Mouse (Mus musculus): ENCODE data around the gene Sergef. TPM values are rescaled to one million over a fixed set of nuclear protein-coding genes. Genes with fewer than 3 reads are reported as not detected.

Sergef gene
- polyA plus RNA-seq, 1 experiment from 2014 or later, result 7.5 TPM

GRCm38 (mm10) chr7:46484223-46484622 is 155.4 kb downstream of the Sergef start:
- Histone ChIP-seq H3K4me2 (replicated peaks; ENCODE audit: low read depth) (no peak overlapping the region), H3K27me3 (replicated peaks; ENCODE audit: control insufficient read depth, insufficient read depth, low read length) (no peaks in the 10 kb centered on the region), H3K4me3 (ENCODE audit: low read depth, low read length) (no peak overlapping the region), H3K9me3 (ENCODE audit: control insufficient read depth) (no peaks in the 10 kb centered on the region), H3K27ac (ENCODE audit: low read depth, low read length) (no peak overlapping the region), H3K36me3 (ENCODE audit: control insufficient read depth, insufficient read depth) (no peaks in the 10 kb centered on the region), H3K4me1 (replicated peaks; ENCODE audit: control insufficient read depth, insufficient read depth, low read length) (no peaks in the 10 kb centered on the region), H3K9ac (ENCODE audit: low read depth, low read length) (no peak overlapping the region)
- ATAC-seq, result no peak
- 78% methylated on average over 6 of the region's 6 CpGs for WGBS
- no peak for TF ChIP-seq CTCF (IDR thresholded peaks at IDR 0.05; ENCODE audit: low read depth)

- Histone ChIP-seq H3K27ac (ENCODE audit: low read depth, low read length) (no peak overlapping the region), H3K36me3 (ENCODE audit: control insufficient read depth, insufficient read depth) (no peaks in the 10 kb centered on the region), H3K9ac (ENCODE audit: low read depth, low read length) (no peak overlapping the region), H3K4me2 (replicated peaks; ENCODE audit: low read depth) (no peak overlapping the region), H3K4me3 (ENCODE audit: low read depth, low read length) (no peak overlapping the region), H3K27me3 (replicated peaks; ENCODE audit: control insufficient read depth, insufficient read depth, low read length) (no peaks in the 10 kb centered on the region), H3K4me1 (replicated peaks; ENCODE audit: control insufficient read depth, insufficient read depth, low read length) (no peaks in the 10 kb centered on the region), H3K9me3 (ENCODE audit: control insufficient read depth) (no peaks in the 10 kb centered on the region)
- no peak for TF ChIP-seq CTCF (IDR thresholded peaks at IDR 0.05; ENCODE audit: low read depth)
- no peak for ATAC-seq
- WGBS, result 72% methylated on average over 10 of the region's 10 CpGs
Observed at GRCm38 (mm10) chr7:46483050-46483449, 156.6 kb downstream of the Sergef start.

- H3K4me3 ChIP-seq (ENCODE audit: low read depth, low read length), result no peak overlapping the region
- WGBS, result 25% methylated on average over 2 of the region's 2 CpGs
- H3K4me1 ChIP-seq (replicated peaks; ENCODE audit: control insufficient read depth, insufficient read depth, low read length), result no peaks in the 10 kb centered on the region
- H3K9ac ChIP-seq (ENCODE audit: low read depth, low read length), result no peak overlapping the region
- H3K27me3 ChIP-seq (replicated peaks; ENCODE audit: control insufficient read depth, insufficient read depth, low read length), result no peaks in the 10 kb centered on the region
- 0 out of 2 replicates have a peak, but pooled peaks have one; percentile 36 for ATAC-seq
- peak overlapping the region; percentile 29; the same call in 1 of the 2 replicates for H3K27ac ChIP-seq (ENCODE audit: low read depth, low read length)
- H3K4me2 ChIP-seq (replicated peaks; ENCODE audit: low read depth), result no peak overlapping the region
- no peaks in the 10 kb centered on the region for H3K36me3 ChIP-seq (ENCODE audit: control insufficient read depth, insufficient read depth)
- H3K9me3 ChIP-seq (ENCODE audit: control insufficient read depth), result no peaks in the 10 kb centered on the region
- no peak for TF ChIP-seq CTCF (IDR thresholded peaks at IDR 0.05; ENCODE audit: low read depth)
Observed at GRCm38 (mm10) chr7:46482099-46482531, 157.5 kb downstream of the Sergef start.

GRCm38 (mm10) chr7:46479793-46480192 is 159.8 kb downstream of the Sergef start:
- Histone ChIP-seq H3K36me3 (ENCODE audit: control insufficient read depth, insufficient read depth) (no peaks in the 10 kb centered on the region), H3K27ac (ENCODE audit: low read depth, low read length) (no peak overlapping the region), H3K27me3 (replicated peaks; ENCODE audit: control insufficient read depth, insufficient read depth, low read length) (no peaks in the 10 kb centered on the region), H3K9me3 (ENCODE audit: control insufficient read depth) (no peaks in the 10 kb centered on the region), H3K4me3 (ENCODE audit: low read depth, low read length) (no peak overlapping the region), H3K4me2 (replicated peaks; ENCODE audit: low read depth) (no peak overlapping the region), H3K4me1 (replicated peaks; ENCODE audit: control insufficient read depth, insufficient read depth, low read length) (no peaks in the 10 kb centered on the region), H3K9ac (ENCODE audit: low read depth, low read length) (no peak overlapping the region)
- ATAC-seq, result no peak
- 69% methylated on average over 6 of the region's 6 CpGs for WGBS
- TF ChIP-seq CTCF (IDR thresholded peaks at IDR 0.05; ENCODE audit: low read depth), result no peak

GRCm38 (mm10) chr7:46477456-46477855 is 162.2 kb downstream of the Sergef start:
- H3K27me3 ChIP-seq (replicated peaks; ENCODE audit: control insufficient read depth, insufficient read depth, low read length), result no peaks in the 10 kb centered on the region
- H3K4me1 ChIP-seq (replicated peaks; ENCODE audit: control insufficient read depth, insufficient read depth, low read length), result no peaks in the 10 kb centered on the region
- no peak overlapping the region for H3K9ac ChIP-seq (ENCODE audit: low read depth, low read length)
- no peak overlapping the region for H3K4me2 ChIP-seq (replicated peaks; ENCODE audit: low read depth)
- no peak overlapping the region for H3K27ac ChIP-seq (ENCODE audit: low read depth, low read length)
- no peaks in the 10 kb centered on the region for H3K36me3 ChIP-seq (ENCODE audit: control insufficient read depth, insufficient read depth)
- TF ChIP-seq CTCF (IDR thresholded peaks at IDR 0.05; ENCODE audit: low read depth), result no peak
- WGBS, result 95% methylated on average over 3 of the region's 3 CpGs
- H3K9me3 ChIP-seq (ENCODE audit: control insufficient read depth), result no peaks in the 10 kb centered on the region
- ATAC-seq, result no peak
- H3K4me3 ChIP-seq (ENCODE audit: low read depth, low read length), result no peak overlapping the region

- no peak for TF ChIP-seq CTCF (IDR thresholded peaks at IDR 0.05; ENCODE audit: low read depth)
- no peak overlapping the region for H3K9ac ChIP-seq (ENCODE audit: low read depth, low read length)
- no peaks in the 10 kb centered on the region for H3K4me1 ChIP-seq (replicated peaks; ENCODE audit: control insufficient read depth, insufficient read depth, low read length)
- WGBS, result 87% methylated on average over 5 of the region's 5 CpGs
- no peaks in the 10 kb centered on the region for H3K36me3 ChIP-seq (ENCODE audit: control insufficient read depth, insufficient read depth)
- ATAC-seq, result no peak
- no peak overlapping the region for H3K27ac ChIP-seq (ENCODE audit: low read depth, low read length)
- no peaks in the 10 kb centered on the region for H3K9me3 ChIP-seq (ENCODE audit: control insufficient read depth)
- no peak overlapping the region for H3K4me3 ChIP-seq (ENCODE audit: low read depth, low read length)
- no peaks in the 10 kb centered on the region for H3K27me3 ChIP-seq (replicated peaks; ENCODE audit: control insufficient read depth, insufficient read depth, low read length)
- H3K4me2 ChIP-seq (replicated peaks; ENCODE audit: low read depth), result no peak overlapping the region
Observed at GRCm38 (mm10) chr7:46475464-46475863, 164.1 kb downstream of the Sergef start.

- Histone ChIP-seq H3K9me3 (ENCODE audit: control insufficient read depth) (no peaks in the 10 kb centered on the region), H3K27ac (ENCODE audit: low read depth, low read length) (no peak overlapping the region), H3K4me2 (replicated peaks; ENCODE audit: low read depth) (no peak overlapping the region), H3K27me3 (replicated peaks; ENCODE audit: control insufficient read depth, insufficient read depth, low read length) (no peaks in the 10 kb centered on the region), H3K36me3 (ENCODE audit: control insufficient read depth, insufficient read depth) (no peaks in the 10 kb centered on the region), H3K4me3 (ENCODE audit: low read depth, low read length) (no peak overlapping the region), H3K9ac (ENCODE audit: low read depth, low read length) (no peak overlapping the region), H3K4me1 (replicated peaks; ENCODE audit: control insufficient read depth, insufficient read depth, low read length) (no peaks in the 10 kb centered on the region)
- TF ChIP-seq CTCF (IDR thresholded peaks at IDR 0.05; ENCODE audit: low read depth), result no peak
- 62% methylated on average over 9 of the region's 9 CpGs for WGBS
- ATAC-seq, result no peak
Observed at GRCm38 (mm10) chr7:46473141-46473540, 166.5 kb downstream of the Sergef start.
